Mouse (Mus musculus) intestine, embryonic 14.5 days (tissue): ENCODE measurements around the gene Rabepk. TPM values are rescaled to one million over a fixed set of nuclear protein-coding genes. Genes with fewer than 3 reads are reported as not detected.
"Not testable (repeated sequence)": the region's sequence is repeated elsewhere in the genome, so short reads cannot be mapped to it uniquely, and the experiment has no call there.

Experiments used
- ATAC-seq: fragments of 200-750 bp; cut with Nextera tagmentation; replicated peaks from 2 replicates; pipeline ENCODE4 v1.8.0; 2017; ENCODE audit warnings: low read depth, moderate number of reproducible peaks, moderate TSS enrichment, moderate library complexity; ENCODE audit not compliant: low FRiP score, low TSS enrichment
- DNase-seq: peaks from one replicate; pipeline ENCODE4 v3.0.0-alpha.2; 2018; ENCODE audit warnings: low spot score
- H3K27ac ChIP-seq: fragments of 300-500 bp; sonication (generic); 2 replicates; pipeline ENCODE4 v1.5.1; 2014; ENCODE audit warnings: low read depth, mild to moderate bottlenecking, control low read depth
- H3K27me3 ChIP-seq: fragments of 300-500 bp; sonication (generic); replicated peaks from 2 replicates; pipeline ENCODE4 v1.6.1; 2014; ENCODE audit warnings: low read length, control low read depth; ENCODE audit not compliant: control insufficient read depth, insufficient read depth
- H3K36me3 ChIP-seq: fragments of 300-500 bp; sonication (generic); 2 replicates; pipeline ENCODE4 v1.6.1; 2014; ENCODE audit warnings: low read length, control low read depth; ENCODE audit not compliant: control insufficient read depth, insufficient read depth
- H3K4me1 ChIP-seq: fragments of 300-500 bp; sonication (generic); replicated peaks from 2 replicates; pipeline ENCODE4 v1.6.1; 2014; ENCODE audit warnings: low read length, control low read depth, mixed read lengths; ENCODE audit not compliant: control insufficient read depth, insufficient read depth
- H3K4me2 ChIP-seq: fragments of 300-500 bp; sonication (generic); 2 replicates; pipeline ENCODE4 v1.6.1; 2014; ENCODE audit warnings: low read length
- H3K4me3 ChIP-seq: fragments of 300-500 bp; sonication (generic); 2 replicates; pipeline ENCODE4 v1.5.1; 2014; ENCODE audit warnings: low read depth, low read length, control low read depth, mixed read lengths
- H3K9ac ChIP-seq: fragments of 300-500 bp; sonication (generic); 2 replicates; pipeline ENCODE4 v1.6.1; 2014; ENCODE audit warnings: mild to moderate bottlenecking, low read length
- H3K9me3 ChIP-seq: fragments of 300-500 bp; sonication (generic); 2 replicates; pipeline ENCODE4 v1.6.1; 2016; ENCODE audit warnings: low read length, control low read depth; ENCODE audit not compliant: control insufficient read depth
- WGBS: fragments of 180-500 bp; shearing (Covaris S2); extraction: QIAGEN DNeasy Blood & Tissue Kit; methylation state at CpG from one replicate; pipeline ENCODE4 v1.1.7; 2014; 5-methylcytosine and 5-hydroxymethylcytosine counted together
- polyA plus RNA-seq: library from polyadenylated mRNA; unstranded; fragments of >200 nt; fragmentation: Nextera tagmentation; extraction: Ambion mirVana; gene quantifications from 2 replicates; pipeline ENCODE4 v1.2.1, GENCODE M21; 2014

Gene Rabepk
- polyA plus RNA-seq, 1 experiment from 2014 or later: 48.8 TPM

- no peaks in the 10 kb centered on the region for H3K9me3 ChIP-seq
- H3K27me3 ChIP-seq: no peaks in the 10 kb centered on the region
- no peak overlapping the region for H3K4me2 ChIP-seq
- H3K4me3 ChIP-seq: no peak overlapping the region
- no peaks in the 10 kb centered on the region for H3K4me1 ChIP-seq
- H3K9ac ChIP-seq: no peak overlapping the region
- H3K36me3 ChIP-seq: peaks cover 82% of the 10 kb centered on the region
- ATAC-seq (no peak), DNase-seq (no peak)
- WGBS: 94% methylated on average over 3 of the region's 3 CpGs
- H3K27ac ChIP-seq: no peak overlapping the region
Observed at GRCm38 (mm10) chr2:34810775-34811174, 11.1 kb upstream of the Rabepk start.

GRCm38 (mm10) chr2:34809568-34809967, 9.9 kb upstream of the Rabepk start:
- no peaks in the 10 kb centered on the region for H3K27me3 ChIP-seq
- no peak overlapping the region for H3K9ac ChIP-seq
- ATAC-seq (no peak), DNase-seq (no peak)
- no peaks in the 10 kb centered on the region for H3K9me3 ChIP-seq
- H3K36me3 ChIP-seq: peaks cover 79% of the 10 kb centered on the region
- H3K4me1 ChIP-seq: no peaks in the 10 kb centered on the region
- H3K4me2 ChIP-seq: no peak overlapping the region
- H3K27ac ChIP-seq: no peak overlapping the region
- no peak overlapping the region for H3K4me3 ChIP-seq
- WGBS: 97% methylated on average over 1 of the region's 1 CpGs

DNA sequence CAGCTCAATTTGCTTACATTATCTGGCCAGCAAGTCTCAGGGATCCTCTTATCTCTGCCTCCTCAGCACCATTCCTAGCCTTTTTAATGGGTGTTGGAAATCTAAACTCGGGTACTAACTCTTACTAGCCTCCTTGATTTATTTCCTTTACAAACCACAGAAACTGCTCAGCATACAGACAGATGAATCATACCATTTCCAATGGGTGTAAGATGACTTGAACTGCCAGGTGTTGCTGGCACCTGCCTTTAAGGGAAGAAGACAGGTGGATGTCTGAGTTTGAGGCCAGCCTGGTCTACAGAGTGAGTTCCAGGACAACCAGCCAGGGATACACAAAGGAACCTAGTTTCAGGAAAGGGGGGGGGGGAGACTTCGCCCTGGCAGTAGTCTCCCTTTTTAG, 8.3 kb upstream of the Rabepk start:
- DNase-seq (no peak), ATAC-seq (no peak)
- no peak overlapping the region for H3K27ac ChIP-seq
- H3K36me3 ChIP-seq: peaks cover 66% of the 10 kb centered on the region
- no peak overlapping the region for H3K9ac ChIP-seq
- no peak overlapping the region for H3K4me3 ChIP-seq
- H3K4me1 ChIP-seq: peaks cover 5% of the 10 kb centered on the region; the same call in 1 of the 2 replicates
- no peaks in the 10 kb centered on the region for H3K9me3 ChIP-seq
- 76% methylated on average over 2 of the region's 2 CpGs for whole genome bisulfite sequencing
- no peak overlapping the region for H3K4me2 ChIP-seq
- no peaks in the 10 kb centered on the region for H3K27me3 ChIP-seq

- Histone ChIP-seq H3K9me3 (no peaks in the 10 kb centered on the region), H3K36me3 (peaks cover 40% of the 10 kb centered on the region), H3K4me3 (no peak overlapping the region), H3K9ac (no peak overlapping the region), H3K4me2 (no peak overlapping the region), H3K27ac (no peak overlapping the region), H3K4me1 (peaks cover 5% of the 10 kb centered on the region; the same call in 1 of the 2 replicates), H3K27me3 (no peaks in the 10 kb centered on the region)
- 89% methylated on average over 10 of the region's 10 CpGs for WGBS
- DNase-seq: no peak
- ATAC-seq: no peak
Observed at GRCm38 (mm10) chr2:34805364-34805950, 5.7 kb upstream of the Rabepk start.

GRCm38 (mm10) chr2:34804815-34805214, 5.1 kb upstream of the Rabepk start:
- no peaks in the 10 kb centered on the region for H3K27me3 ChIP-seq
- no peak overlapping the region for H3K27ac ChIP-seq
- ATAC-seq: no peak
- H3K36me3 ChIP-seq: peaks cover 36% of the 10 kb centered on the region
- H3K4me1 ChIP-seq: peaks cover 5% of the 10 kb centered on the region; the same call in 1 of the 2 replicates
- no peak for DNase-seq
- H3K4me3 ChIP-seq: no peak overlapping the region
- H3K4me2 ChIP-seq: no peak overlapping the region
- WGBS: 87% methylated on average over 1 of the region's 1 CpGs
- H3K9ac ChIP-seq: no peak overlapping the region
- H3K9me3 ChIP-seq: no peaks in the 10 kb centered on the region

GRCm38 (mm10) chr2:34804172-34804571, 4.5 kb upstream of the Rabepk start:
- H3K9ac ChIP-seq: 0 out of 2 replicates have a peak overlapping the region, but pooled peaks have one; percentile 7
- no peak overlapping the region for H3K27ac ChIP-seq
- H3K4me1 ChIP-seq: peaks cover 5% of the 10 kb centered on the region; the same call in 1 of the 2 replicates
- H3K36me3 ChIP-seq: peaks cover 34% of the 10 kb centered on the region
- ATAC-seq (no peak), DNase-seq (no peak)
- H3K27me3 ChIP-seq: no peaks in the 10 kb centered on the region
- H3K4me3 ChIP-seq: no peak overlapping the region
- H3K9me3 ChIP-seq: no peaks in the 10 kb centered on the region
- H3K4me2 ChIP-seq: no peak overlapping the region
- WGBS: 92% methylated on average over 2 of the region's 2 CpGs

DNA sequence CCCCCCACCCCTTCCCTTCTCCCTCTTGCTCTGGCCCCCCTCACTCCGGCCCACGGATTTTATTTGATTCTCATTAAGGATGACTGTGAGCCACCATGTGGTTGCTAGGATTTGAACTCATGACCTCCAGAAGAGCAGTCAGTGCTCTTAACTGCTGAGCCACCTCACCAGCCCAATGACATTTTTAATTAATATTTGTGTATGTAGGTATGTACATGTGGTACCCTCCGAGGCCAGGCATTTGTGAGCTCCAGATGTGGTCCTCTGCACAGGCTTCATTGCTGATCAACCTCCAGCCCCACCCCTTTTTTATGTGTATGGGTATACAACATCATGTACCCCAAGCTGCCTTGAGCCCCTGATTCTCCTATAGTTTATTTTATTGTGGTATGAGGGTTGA, 4.0 kb upstream of the Rabepk start:
- DNase-seq: no peak
- Histone ChIP-seq H3K4me2 (peak overlapping the region; percentile 82), H3K4me1 (peaks cover 9% of the 10 kb centered on the region; the same call in 1 of the 2 replicates), H3K9ac (0 out of 2 replicates have a peak overlapping the region, but pooled peaks have one; percentile 7), H3K9me3 (no peaks in the 10 kb centered on the region), H3K27me3 (no peaks in the 10 kb centered on the region), H3K36me3 (peaks cover 30% of the 10 kb centered on the region), H3K4me3 (peak overlapping the region; percentile 62), H3K27ac (no peak overlapping the region)
- 72% methylated on average over 3 of the region's 3 CpGs for WGBS
- ATAC-seq: no peak

DNA sequence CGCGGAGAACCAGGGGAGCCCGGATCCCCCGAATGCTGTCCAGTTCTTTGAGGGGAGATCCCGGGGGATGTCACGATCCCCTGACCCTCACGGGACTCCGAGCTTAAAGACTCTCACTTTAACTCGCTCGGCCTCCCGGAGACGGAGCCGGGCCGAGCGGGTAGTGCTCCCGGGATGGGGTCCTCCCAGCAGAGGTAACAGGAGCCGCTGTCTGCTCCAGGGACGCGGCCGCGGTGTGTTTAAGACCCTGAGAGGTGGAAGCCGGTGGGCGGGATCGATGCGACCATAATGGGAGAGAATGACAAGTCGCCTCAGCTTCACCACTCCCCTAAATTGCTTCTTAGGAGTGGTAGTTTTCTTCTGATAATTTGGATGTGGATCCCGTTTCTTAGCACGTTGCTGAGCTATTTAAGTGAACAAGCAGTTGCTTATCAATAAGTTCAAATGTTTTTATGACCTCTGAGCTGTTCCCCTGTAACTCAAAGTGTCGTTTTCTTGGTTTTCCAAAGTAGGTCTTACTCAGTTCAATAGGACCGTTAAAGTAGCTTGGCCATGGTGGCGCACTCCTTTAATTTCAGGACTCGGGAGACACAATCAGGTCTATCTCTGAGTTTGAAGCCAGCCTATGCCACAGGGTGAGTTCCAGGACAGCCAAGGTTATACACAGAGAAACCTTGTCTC, 3.0 kb upstream of the Rabepk start:
- not testable (repeated sequence) for DNase-seq

More for the DNA sequence above, 3.0 kb upstream of the Rabepk start:
- H3K4me1 ChIP-seq, H3K27me3 ChIP-seq, H3K9me3 ChIP-seq: not testable (repeated sequence)
- under 1% methylated on average over 20 of the region's 32 CpGs for WGBS
- Histone ChIP-seq H3K27ac (peak overlapping the region; percentile 84), H3K36me3 (peaks cover 21% of the 10 kb centered on the region), H3K4me3 (peak overlapping the region; percentile 62), H3K9ac (peak overlapping the region; percentile 82), H3K4me2 (peak overlapping the region; percentile 82)
- peak; percentile 40 for ATAC-seq
